Mouse (Mus musculus) neural tube, embryonic 13.5 days (tissue): ENCODE data around the gene Mindy4b-ps. TPM values are rescaled to one million over a fixed set of nuclear protein-coding genes. Genes with fewer than 3 reads are reported as not detected.

ENCODE experiments used
- ATAC-seq: fragments of 200-750 bp; cut with Nextera tagmentation; 2 replicates; pipeline ENCODE4 v1.8.0; 2017; ENCODE audit warnings: low read depth, mild to moderate bottlenecking, moderate TSS enrichment, moderate library complexity
- H3K27ac ChIP-seq: fragments of 300-500 bp; sonication (generic); replicated peaks from 2 replicates; pipeline ENCODE4 v1.5.1; 2015; ENCODE audit warnings: moderate library complexity, mild to moderate bottlenecking, inconsistent platforms
- H3K27me3 ChIP-seq: fragments of 300-500 bp; sonication (generic); 2 replicates; pipeline ENCODE4 v1.6.1; 2015; ENCODE audit warnings: mild to moderate bottlenecking, inconsistent platforms
- H3K36me3 ChIP-seq: fragments of 300-500 bp; sonication (generic); 2 replicates; pipeline ENCODE4 v1.6.1; 2015; ENCODE audit warnings: mild to moderate bottlenecking, inconsistent platforms
- H3K4me1 ChIP-seq: fragments of 300-500 bp; sonication (generic); replicated peaks from 2 replicates; pipeline ENCODE4 v1.6.1; 2015; ENCODE audit warnings: inconsistent platforms
- H3K4me2 ChIP-seq: fragments of 300-500 bp; sonication (generic); 2 replicates; pipeline ENCODE4 v1.6.1; 2015; ENCODE audit warnings: inconsistent platforms, mild to moderate bottlenecking, moderate library complexity
- H3K4me3 ChIP-seq: fragments of 300-500 bp; sonication (generic); 2 replicates; pipeline ENCODE4 v1.5.1; 2015; ENCODE audit warnings: mild to moderate bottlenecking, inconsistent platforms
- H3K9ac ChIP-seq: fragments of 300-500 bp; sonication (generic); 2 replicates; pipeline ENCODE4 v1.6.1; 2015; ENCODE audit warnings: moderate library complexity, mild to moderate bottlenecking, inconsistent platforms
- H3K9me3 ChIP-seq: fragments of 300-500 bp; sonication (generic); 2 replicates; pipeline ENCODE4 v1.6.1; 2016; ENCODE audit warnings: inconsistent platforms
- WGBS: fragments of 180-500 bp; shearing (Covaris S2); methylation state at CpG from one replicate; pipeline ENCODE4 v1.1.7; 2015; 5-methylcytosine and 5-hydroxymethylcytosine counted together
- polyA plus RNA-seq: library from polyadenylated mRNA; unstranded; fragments of >200 nt; fragmentation: Nextera tagmentation; extraction: Ambion mirVana; gene quantifications from 2 replicates; pipeline ENCODE4 v1.2.1, GENCODE M21; 2015

The Mindy4b-ps gene
- polyA plus RNA-seq, 1 experiment from 2014 or later: not detected

- no peak overlapping the region for H3K9ac ChIP-seq
- H3K4me1 ChIP-seq: no peaks in the 10 kb centered on the region
- H3K36me3 ChIP-seq: no peaks in the 10 kb centered on the region
- ATAC-seq: no peak; the same call in 1 of the 2 replicates
- 54% methylated on average over 8 of the region's 8 CpGs for WGBS
- H3K4me2 ChIP-seq: no peak overlapping the region
- H3K27me3 ChIP-seq: no peaks in the 10 kb centered on the region
- no peak overlapping the region for H3K4me3 ChIP-seq
- H3K9me3 ChIP-seq: no peaks in the 10 kb centered on the region
- H3K27ac ChIP-seq: no peak overlapping the region
Measured at GRCm38 (mm10) chr3:58783602-58784218, 38.4 kb downstream of the Mindy4b-ps start.

- no peaks in the 10 kb centered on the region for H3K9me3 ChIP-seq
Measured at GRCm38 (mm10) chr3:58756429-58756828, 65.7 kb downstream of the Mindy4b-ps start.

GRCm38 (mm10) chr3:58755769-58756168, 66.3 kb downstream of the Mindy4b-ps start:
- no peak overlapping the region for H3K27ac ChIP-seq
- ATAC-seq: no peak
- no peaks in the 10 kb centered on the region for H3K27me3 ChIP-seq
- no peaks in the 10 kb centered on the region for H3K9me3 ChIP-seq
- H3K4me3 ChIP-seq: no peak overlapping the region
- H3K36me3 ChIP-seq: no peaks in the 10 kb centered on the region
- no peaks in the 10 kb centered on the region; the same call in 1 of the 2 replicates for H3K4me1 ChIP-seq
- 94% methylated on average over 1 of the region's 1 CpGs for whole genome bisulfite sequencing
- no peak overlapping the region for H3K9ac ChIP-seq
- no peak overlapping the region for H3K4me2 ChIP-seq

More at GRCm38 (mm10) chr3:58756429-58756828, 65.7 kb downstream of the Mindy4b-ps start:
- peak; percentile 63; the same call in 1 of the 2 replicates for ATAC-seq
- 28% methylated on average over 1 of the region's 1 CpGs for WGBS
- Histone ChIP-seq H3K9ac (no peak overlapping the region), H3K4me3 (no peak overlapping the region), H3K36me3 (no peaks in the 10 kb centered on the region), H3K4me1 (no peaks in the 10 kb centered on the region; the same call in 1 of the 2 replicates), H3K4me2 (no peak overlapping the region), H3K27me3 (no peaks in the 10 kb centered on the region), H3K27ac (no peak overlapping the region)

- Histone ChIP-seq H3K27ac (no peak overlapping the region), H3K9ac (no peak overlapping the region), H3K4me3 (no peak overlapping the region), H3K4me1 (no peaks in the 10 kb centered on the region; the same call in 1 of the 2 replicates), H3K9me3 (no peaks in the 10 kb centered on the region), H3K4me2 (no peak overlapping the region), H3K36me3 (no peaks in the 10 kb centered on the region), H3K27me3 (no peaks in the 10 kb centered on the region)
- 85% methylated on average over 3 of the region's 3 CpGs for WGBS
- ATAC-seq: no peak
Measured at GRCm38 (mm10) chr3:58754361-58754760, 67.8 kb downstream of the Mindy4b-ps start.

GRCm38 (mm10) chr3:58751818-58752620, 70.1 kb downstream of the Mindy4b-ps start:
- no peak overlapping the region for H3K4me3 ChIP-seq
- WGBS: 62% methylated on average over 8 of the region's 8 CpGs
- no peak for ATAC-seq
- no peak overlapping the region for H3K4me2 ChIP-seq
- no peaks in the 10 kb centered on the region for H3K36me3 ChIP-seq
- H3K27me3 ChIP-seq: no peaks in the 10 kb centered on the region
- H3K27ac ChIP-seq: no peak overlapping the region
- no peak overlapping the region for H3K9ac ChIP-seq
- H3K4me1 ChIP-seq: no peaks in the 10 kb centered on the region; the same call in 1 of the 2 replicates
- no peaks in the 10 kb centered on the region for H3K9me3 ChIP-seq

GRCm38 (mm10) chr3:58748724-58749123, 73.4 kb downstream of the Mindy4b-ps start:
- no peak overlapping the region for H3K9ac ChIP-seq
- H3K4me1 ChIP-seq: no peaks in the 10 kb centered on the region; the same call in 1 of the 2 replicates
- H3K27ac ChIP-seq: no peak overlapping the region
- H3K4me2 ChIP-seq: no peak overlapping the region
- ATAC-seq: no peak
- H3K4me3 ChIP-seq: no peak overlapping the region
- H3K27me3 ChIP-seq: no peaks in the 10 kb centered on the region
- H3K36me3 ChIP-seq: no peaks in the 10 kb centered on the region
- no peaks in the 10 kb centered on the region for H3K9me3 ChIP-seq

GRCm38 (mm10) chr3:58747924-58748323, 74.2 kb downstream of the Mindy4b-ps start:
- no peak for ATAC-seq
- H3K27me3 ChIP-seq: no peaks in the 10 kb centered on the region
- H3K9me3 ChIP-seq: no peaks in the 10 kb centered on the region
- no peak overlapping the region for H3K27ac ChIP-seq
- no peak overlapping the region for H3K9ac ChIP-seq
- H3K4me2 ChIP-seq: no peak overlapping the region
- no peaks in the 10 kb centered on the region; the same call in 1 of the 2 replicates for H3K4me1 ChIP-seq
- H3K36me3 ChIP-seq: no peaks in the 10 kb centered on the region
- no peak overlapping the region for H3K4me3 ChIP-seq
- 96% methylated on average over 1 of the region's 1 CpGs for WGBS

GRCm38 (mm10) chr3:58739536-58739935, 82.6 kb downstream of the Mindy4b-ps start:
- no peak for ATAC-seq
- Histone ChIP-seq H3K9me3 (no peaks in the 10 kb centered on the region), H3K9ac (no peak overlapping the region), H3K27me3 (no peaks in the 10 kb centered on the region; the same call in 1 of the 2 replicates), H3K4me3 (no peak overlapping the region), H3K4me1 (peaks cover 7% of the 10 kb centered on the region; the same call in 1 of the 2 replicates), H3K4me2 (no peak overlapping the region), H3K27ac (no peak overlapping the region), H3K36me3 (no peaks in the 10 kb centered on the region)
- 74% methylated on average over 2 of the region's 2 CpGs for WGBS

Other genes starting within 250 kb of the Mindy4b-ps start
- 21.5 and 25.2 TPM in 2 replicates for gene Selenot, start 245.7 kb downstream of the Mindy4b-ps start, polyA plus RNA-seq
- gene Erich6, start 185.1 kb downstream of the Mindy4b-ps start, polyA plus RNA-seq: 0.14 and 0.17 TPM in 2 replicates
- gene Siah2, start 129.9 kb downstream of the Mindy4b-ps start, polyA plus RNA-seq: 7.8 and 9.2 TPM in 2 replicates
- gene Clrn1, start 63.0 kb upstream of the Mindy4b-ps start, polyA plus RNA-seq: 0.63 and 1.1 TPM in 2 replicates
- 3.7 and 3.9 TPM in 2 replicates for gene Med12l, start 183.5 kb upstream of the Mindy4b-ps start, polyA plus RNA-seq